Mouse (Mus musculus) olfactory bulb, adult 2 months (tissue): Measurements from ENCODE around the gene Arpc1a. TPM values are rescaled to one million over a fixed set of nuclear protein-coding genes. Genes with fewer than 3 reads are reported as not detected.
A peak's percentile ranks its signal among the peaks of the same experiment; 100 is the strongest.
"Not testable (repeated sequence)": the region's sequence is repeated elsewhere in the genome, so short reads cannot be mapped to it uniquely, and the experiment has no call there.

Source experiments
- H3K27ac ChIP-seq: fragments of 200-500 bp; 2 replicates; pipeline ENCODE4 v1.5.1; 2012; ENCODE audit warnings: low read depth, low read length; ENCODE audit not compliant: insufficient read depth
- H3K4me1 ChIP-seq: fragments of 200-500 bp; 2 replicates; pipeline ENCODE4 v1.6.1; 2012; ENCODE audit warnings: low read length; ENCODE audit not compliant: control insufficient read depth, insufficient read depth
- H3K4me3 ChIP-seq: fragments of 200-500 bp; 2 replicates; pipeline ENCODE4 v1.5.1; 2012; ENCODE audit warnings: mild to moderate bottlenecking, low read depth, low read length, moderate library complexity; ENCODE audit not compliant: insufficient read depth
- CTCF ChIP-seq: fragments of 200-500 bp; IDR thresholded peaks from 2 replicates; pipeline ENCODE4 v1.5.1; 2012; ENCODE audit warnings: low read depth, mild to moderate bottlenecking, low read length, moderate library complexity; ENCODE audit not compliant: insufficient read depth
- POLR2A ChIP-seq: fragments of 200-500 bp; IDR thresholded peaks from 2 replicates; pipeline ENCODE4 v1.6.1; 2012; ENCODE audit warnings: mild to moderate bottlenecking, low read depth, low read length, moderate library complexity; ENCODE audit not compliant: insufficient read depth
- WGBS: fragments of 180-500 bp; shearing (Covaris S2); methylation state at CpG from one replicate; pipeline ENCODE4 v1.1.7; 2018; 5-methylcytosine and 5-hydroxymethylcytosine counted together
- polyA plus RNA-seq: library from polyadenylated mRNA; stranded (reverse); fragments of >200 nt; gene quantifications from 2 replicates; pipeline ENCODE4 v1.2.4, GENCODE M21; 2012; ENCODE audit warnings: low replicate concordance; ENCODE audit not compliant: missing spikeins, insufficient read depth, insufficient read length

Gene Arpc1a
- polyA plus RNA-seq, 1 experiment = not detected

- Histone ChIP-seq H3K27ac (no peak overlapping the region), H3K4me3 (no peak overlapping the region), H3K4me1 (no peaks in the 10 kb centered on the region)
- TF ChIP-seq POLR2A = no peak
- 0 out of 2 replicates have a peak, but pooled peaks have one; percentile 16 for TF ChIP-seq CTCF
- WGBS = 1% methylated on average over 5 of the region's 5 CpGs
These were observed 13.9 kb upstream of the Arpc1a start for GRCm38 (mm10) chr5:145069707-145070106.

GRCm38 (mm10) chr5:145071342-145071741, 12.3 kb upstream of the Arpc1a start:
- Histone ChIP-seq H3K4me3 (no peak overlapping the region), H3K4me1 (no peaks in the 10 kb centered on the region), H3K27ac (no peak overlapping the region)
- 60% methylated on average over 6 of the region's 6 CpGs for WGBS
- TF ChIP-seq CTCF (no peak), POLR2A (no peak)

GRCm38 (mm10) chr5:145075081-145075480, 8.5 kb upstream of the Arpc1a start:
- 61% methylated on average over 3 of the region's 3 CpGs for WGBS
- H3K4me1 ChIP-seq = no peaks in the 10 kb centered on the region
- H3K4me3 ChIP-seq = no peak overlapping the region
- TF ChIP-seq POLR2A (no peak), CTCF (no peak)
- no peak overlapping the region for H3K27ac ChIP-seq

- Histone ChIP-seq H3K4me1 (peaks cover 4% of the 10 kb centered on the region; the same call in 1 of the 2 replicates), H3K27ac (no peak overlapping the region), H3K4me3 (no peak overlapping the region)
- no peak for TF ChIP-seq CTCF
- TF ChIP-seq POLR2A = no peak
- whole genome bisulfite sequencing = 88% methylated on average over 10 of the region's 10 CpGs
These were observed 1.6 kb upstream of the Arpc1a start for GRCm38 (mm10) chr5:145081866-145082613.

- not testable (repeated sequence) for H3K4me1 ChIP-seq, H3K27ac ChIP-seq
- peak overlapping the region; percentile 90 for H3K4me3 ChIP-seq
- WGBS = 44% methylated on average over 6 of the region's 6 CpGs
These were observed 429 bp upstream of the Arpc1a start for GRCm38 (mm10) chr5:145083201-145083600.

GRCm38 (mm10) chr5:145084822-145085221, 1.2 kb downstream of the Arpc1a start:
- no peak overlapping the region for H3K27ac ChIP-seq
- TF ChIP-seq POLR2A (no peak), CTCF (no peak)
- WGBS = 54% methylated on average over 2 of the region's 2 CpGs
- no peak overlapping the region for H3K4me3 ChIP-seq
- peaks cover 4% of the 10 kb centered on the region; the same call in 1 of the 2 replicates for H3K4me1 ChIP-seq

GRCm38 (mm10) chr5:145088186-145088585, 4.6 kb downstream of the Arpc1a start:
- H3K4me3 ChIP-seq = no peak overlapping the region
- peaks cover 4% of the 10 kb centered on the region; the same call in 1 of the 2 replicates for H3K4me1 ChIP-seq
- TF ChIP-seq POLR2A (no peak), CTCF (no peak)
- H3K27ac ChIP-seq = no peak overlapping the region
- WGBS = 97% methylated on average over 2 of the region's 2 CpGs

- H3K27ac ChIP-seq = no peak overlapping the region
- no peak overlapping the region for H3K4me3 ChIP-seq
- H3K4me1 ChIP-seq = peaks cover 4% of the 10 kb centered on the region; the same call in 1 of the 2 replicates
- TF ChIP-seq POLR2A = no peak
- no peak for TF ChIP-seq CTCF
- WGBS = 91% methylated on average over 3 of the region's 3 CpGs
These were observed 6.2 kb downstream of the Arpc1a start for GRCm38 (mm10) chr5:145089878-145090277.

GRCm38 (mm10) chr5:145096195-145096594, 12.6 kb downstream of the Arpc1a start:
- TF ChIP-seq CTCF (no peak), POLR2A (no peak)
- Histone ChIP-seq H3K4me3 (no peak overlapping the region), H3K27ac (no peak overlapping the region), H3K4me1 (no peaks in the 10 kb centered on the region)
- 90% methylated on average over 4 of the region's 4 CpGs for WGBS
